Mouse (Mus musculus) left cerebral cortex, postnatal 10 days (tissue): Measurements from ENCODE around the gene Efna5. TPM values are rescaled to one million over a fixed set of nuclear protein-coding genes. Genes with fewer than 3 reads are reported as not detected.
A peak's percentile ranks its signal among the peaks of the same experiment; 100 is the strongest.

Source experiments
- DNase-seq, 2 experiments: peaks; one replicate each; pipeline ENCODE4 v3.0.0; 2021 to 2022; ENCODE audit warnings: low spot score in 2 of 2, mixed read lengths in 1 of 2; ENCODE audit errors: extremely low spot score in 1 of 2
- intact Hi-C: fragments of 180-260 bp; cut with DNase I; formaldehyde crosslinking; loops from one replicate; pipeline ENCODE4 v1.15.1; 2025
- total RNA-seq, 2 experiments: library from RNA; stranded (reverse); gene quantifications; 2 replicates each; pipeline ENCODE4 v1.2.3; 2021

Efna5 gene
- total RNA-seq, 2 experiments from 2014 or later: 44.2 to 44.4 TPM

DNA sequence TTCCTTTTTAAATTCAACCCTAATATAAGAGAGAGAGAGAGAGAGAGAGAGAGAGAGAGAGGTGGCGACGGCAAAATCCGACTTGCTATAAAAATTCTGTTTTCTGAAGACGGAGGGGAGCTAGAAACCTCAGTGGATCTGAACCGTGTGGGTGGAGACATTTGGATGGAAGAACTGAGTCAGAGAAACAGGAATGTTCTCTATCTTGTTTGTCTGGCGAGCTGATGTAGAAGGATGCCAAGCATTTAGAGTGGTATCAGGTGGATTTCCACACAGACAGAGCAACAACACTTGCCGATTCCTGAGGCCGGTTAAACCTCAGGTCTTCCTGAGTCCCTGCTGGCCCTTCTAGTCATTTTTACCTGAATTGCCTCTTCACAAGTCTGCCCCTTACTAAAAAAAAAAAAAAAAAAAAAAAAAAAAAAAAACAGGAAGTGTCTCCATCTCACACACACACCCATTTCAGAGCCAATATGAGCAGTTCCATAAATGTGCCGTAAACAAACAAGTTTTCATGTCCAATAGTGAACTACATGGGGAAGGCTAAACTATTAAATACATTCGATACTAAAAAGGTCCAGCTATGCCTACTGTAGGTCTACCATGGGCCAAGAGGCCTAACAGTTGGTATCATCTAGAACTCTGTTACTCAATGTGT is 231.7 kb downstream of the Efna5 start:
- DNase-seq: no peak
- intact Hi-C loops: no loop called here

DNA sequence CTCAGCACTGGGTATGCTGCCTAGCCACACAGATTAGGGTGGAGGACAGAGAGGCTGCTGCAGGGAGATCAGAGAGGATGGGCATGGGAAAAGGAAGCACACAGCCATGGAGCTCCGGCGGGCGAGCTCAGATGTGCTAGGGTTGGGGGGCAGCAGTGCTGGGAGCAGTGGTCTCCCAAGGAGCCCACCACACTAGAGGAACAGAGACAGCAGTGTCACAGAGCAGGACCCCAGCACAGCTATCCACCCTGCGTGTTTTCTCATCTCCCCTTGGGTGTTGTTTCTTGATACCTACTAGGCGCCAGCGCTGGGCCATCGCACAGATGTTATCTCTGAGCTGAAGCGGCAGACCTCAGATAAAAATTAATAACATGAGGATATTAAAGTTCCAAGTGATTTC is 234.3 kb downstream of the Efna5 start:
- no peak for DNase-seq
- intact Hi-C loops: no loop called here

GRCm38 (mm10) chr17:62642447-62643145 is 238.5 kb downstream of the Efna5 start:
- no peak for DNase-seq

GRCm38 (mm10) chr17:62640654-62641053 is 240.5 kb downstream of the Efna5 start:
- intact Hi-C loops: no loop called here
- no peak for DNase-seq

More at GRCm38 (mm10) chr17:62642447-62643145, 238.5 kb downstream of the Efna5 start:
- intact Hi-C loops: no loop called here

- no peak for DNase-seq
Observed at GRCm38 (mm10) chr17:62636896-62637295, 244.2 kb downstream of the Efna5 start.

GRCm38 (mm10) chr17:62634937-62635336 is 246.2 kb downstream of the Efna5 start:
- intact Hi-C loops: no loop called here

More at GRCm38 (mm10) chr17:62636896-62637295, 244.2 kb downstream of the Efna5 start:
- intact Hi-C loops: no loop called here

GRCm38 (mm10) chr17:62628474-62628873 is 252.6 kb downstream of the Efna5 start:
- DNase-seq: no peak
- intact Hi-C loops: no loop called here

More at GRCm38 (mm10) chr17:62634937-62635336, 246.2 kb downstream of the Efna5 start:
- no peak for DNase-seq

GRCm38 (mm10) chr17:62627508-62627907 is 253.6 kb downstream of the Efna5 start:
- DNase-seq: no peak
- intact Hi-C loops: no loop called here

- intact Hi-C loops: no loop called here
- no peak for DNase-seq
Observed at GRCm38 (mm10) chr17:62625646-62626020, 255.5 kb downstream of the Efna5 start.

- no peak for DNase-seq
- intact Hi-C loops: no loop called here
Observed at GRCm38 (mm10) chr17:62624804-62625645, 256.1 kb downstream of the Efna5 start.

DNA sequence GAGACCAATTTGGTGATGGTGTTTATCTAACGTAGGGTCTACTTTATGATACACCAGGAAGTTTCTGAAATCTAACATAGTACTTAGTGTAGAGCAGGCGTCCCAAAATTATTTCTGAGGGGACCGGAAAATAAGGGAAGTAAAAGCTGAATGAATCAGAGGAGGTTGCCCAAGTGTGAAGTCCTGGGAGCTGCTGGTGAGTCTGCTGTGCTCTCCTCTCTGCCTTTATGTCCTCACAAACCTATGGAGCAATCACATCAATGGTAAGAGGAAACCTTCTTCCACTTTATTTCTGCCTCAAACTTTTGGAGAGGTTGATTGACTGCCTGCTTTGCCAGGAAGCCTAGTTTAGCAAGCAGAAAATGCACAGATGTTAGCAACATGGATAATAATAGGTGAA is 257.9 kb downstream of the Efna5 start:
- intact Hi-C loops: no loop called here
- no peak for DNase-seq

- intact Hi-C loops: no loop called here
- DNase-seq: no peak
Observed at GRCm38 (mm10) chr17:62622481-62622880, 258.6 kb downstream of the Efna5 start.

GRCm38 (mm10) chr17:62615159-62615558 is 266.0 kb downstream of the Efna5 start:
- no peak for DNase-seq
- intact Hi-C loops: no loop called here

DNA sequence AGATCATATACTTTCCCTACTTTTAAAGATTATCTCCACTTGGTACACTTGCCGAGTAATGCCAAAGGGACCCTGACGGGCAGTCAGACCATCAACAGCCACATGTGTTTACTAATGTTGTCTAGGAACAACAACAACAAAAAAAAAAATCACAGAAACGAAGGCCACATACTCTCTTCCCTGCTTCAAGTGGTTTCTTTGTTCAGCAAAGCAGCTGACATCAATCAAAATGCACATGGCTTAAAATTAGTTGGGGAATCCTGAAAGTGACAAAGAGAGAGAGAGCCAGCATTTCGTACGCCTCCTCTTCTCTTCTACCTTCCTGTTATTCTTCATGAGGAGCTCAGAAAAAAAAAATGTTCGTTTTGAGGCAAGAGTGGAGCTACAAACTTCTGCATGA is 266.4 kb downstream of the Efna5 start:
- intact Hi-C loops: no loop called here
- DNase-seq: no peak

- intact Hi-C loops: no loop called here
- DNase-seq: no peak
Observed at GRCm38 (mm10) chr17:62614237-62614636, 266.9 kb downstream of the Efna5 start.

GRCm38 (mm10) chr17:62613232-62613631 is 267.9 kb downstream of the Efna5 start:
- no peak for DNase-seq
- intact Hi-C loops: no loop called here

GRCm38 (mm10) chr17:62608145-62608544 is 273.0 kb downstream of the Efna5 start:
- no peak for DNase-seq
- intact Hi-C loops: no loop called here

GRCm38 (mm10) chr17:62607304-62607914 is 273.7 kb downstream of the Efna5 start:
- peak in 1 of 2 experiments; percentile 25 for DNase-seq
- intact Hi-C loops: no loop called here

- intact Hi-C loops: no loop called here
- no peak for DNase-seq
Observed at GRCm38 (mm10) chr17:62606681-62607080, 274.4 kb downstream of the Efna5 start.
